ENCODE assay signal across 9 mouse cellular contexts in the genomic region with DNA sequence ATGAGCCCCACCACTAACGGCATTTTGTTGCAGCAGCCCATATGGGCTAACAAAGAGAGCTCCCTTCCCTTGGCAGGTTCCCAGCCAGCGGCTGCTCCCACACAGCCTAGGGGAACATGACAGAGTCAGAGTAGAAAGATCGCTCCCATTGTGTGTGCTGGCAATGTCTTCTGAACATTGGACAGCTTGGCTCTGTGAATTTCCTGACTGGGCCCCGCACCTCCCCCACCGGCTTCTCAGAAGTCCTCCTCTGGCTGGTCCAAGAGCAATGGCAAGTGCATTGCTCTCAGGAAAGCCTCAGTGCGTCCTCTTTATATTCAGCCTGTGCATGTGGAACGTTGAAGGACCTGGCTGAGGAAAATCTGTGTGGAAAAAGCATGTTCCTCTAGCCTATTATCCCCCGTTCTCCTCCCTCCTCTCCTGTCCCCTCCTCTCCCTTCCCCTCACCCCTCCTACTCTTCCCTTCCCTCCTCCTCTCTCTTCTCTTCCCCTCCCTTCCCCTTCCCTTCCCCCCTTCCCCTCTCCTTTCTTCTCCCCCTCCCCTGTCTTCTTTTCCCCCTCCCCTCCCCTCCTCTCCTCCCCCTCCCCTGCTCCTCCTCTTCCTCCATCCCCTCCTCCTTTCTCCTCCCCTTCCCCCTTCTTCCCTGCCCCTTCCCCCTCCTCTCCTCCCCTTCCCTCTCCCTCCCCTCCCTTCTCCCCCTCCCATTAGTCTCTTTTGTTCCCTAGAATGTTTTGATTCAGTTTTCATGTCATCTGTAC. TPM values are rescaled to one million over a fixed set of nuclear protein-coding genes. Genes with fewer than 3 reads are reported as not detected.
A peak's percentile ranks its signal among the peaks of the same experiment; 100 is the strongest.
DNase-seq lines count a peak whose midpoint lies in the region; ATAC-seq and TF ChIP-seq lines count a peak whose summit lies in the region.
"Had no signal": no experiment of that assay in that cellular context is flagged by ENCODE, and none has a peak within 500 bp of the region (broad histone marks: within the 10 kb centered on the region; RNA-seq: fewer than 3 reads in every experiment).

No protein-coding gene starts in this region.

- ATAC-seq in hindbrain, embryonic 14.5 days (ENCODE audit: low FRiP score): peak; percentile 87
- peak; percentile 90 for ATAC-seq in midbrain, embryonic 13.5 days

- H3K4me3 ChIP-seq in E14TG2a.4 (replicated peaks; ENCODE audit: low read length): peak overlapping the region; percentile 32
- no peak overlapping the region for H3K4me3 ChIP-seq in hindbrain, embryonic 14.5 days (replicated peaks; ENCODE audit: low read length)
- no peak overlapping the region for H3K4me3 ChIP-seq in midbrain, embryonic 13.5 days (replicated peaks)

- peak overlapping the region; percentile 31 for H3K9ac ChIP-seq in hindbrain, embryonic 14.5 days
- peak overlapping the region; percentile 41; the same call in 1 of the 2 replicates for H3K9ac ChIP-seq in midbrain, embryonic 13.5 days (replicated peaks)
- H3K9ac ChIP-seq: liver, embryonic 14.5 days had no signal

- H3K36me3 ChIP-seq in E14TG2a.4 (ENCODE audit: insufficient read depth, low read length): peaks cover 8% of the 10 kb centered on the region
- peaks cover 8% of the 10 kb centered on the region; the same call in 1 of the 2 replicates for H3K36me3 ChIP-seq in hindbrain, embryonic 14.5 days (replicated peaks; ENCODE audit: control insufficient read depth, insufficient read depth)
- H3K36me3 ChIP-seq in midbrain, embryonic 13.5 days: peaks cover 9% of the 10 kb centered on the region

- no peak for TF ChIP-seq POLR2A in brain, embryonic 14.5 days (IDR thresholded peaks at IDR 0.05; ENCODE audit: borderline replicate concordance, extremely low read depth, insufficient read depth, insufficient read length, poor library complexity, severe bottlenecking)

- peak overlapping the region; percentile 82 for H3K27ac ChIP-seq in hindbrain, embryonic 14.5 days
- H3K27ac ChIP-seq in midbrain, embryonic 13.5 days: peak overlapping the region; percentile 90
- H3K27ac ChIP-seq: liver, embryonic 14.5 days had no signal

- peaks cover 37% of the 10 kb centered on the region for H3K4me1 ChIP-seq in E14TG2a.4 (replicated peaks; ENCODE audit: low read depth, low read length)
- H3K4me1 ChIP-seq in hindbrain, embryonic 14.5 days (replicated peaks; ENCODE audit: control insufficient read depth, insufficient read depth, low read length): peaks cover 12% of the 10 kb centered on the region
- peaks cover 17% of the 10 kb centered on the region for H3K4me1 ChIP-seq in midbrain, embryonic 13.5 days (replicated peaks)

- TF ChIP-seq CTCF in E14TG2a.4 (conservative IDR thresholded peaks at IDR 0.05; ENCODE audit: low read length): no peak
- TF ChIP-seq CTCF in brain, embryonic 14.5 days (IDR thresholded peaks at IDR 0.05; ENCODE audit: borderline replicate concordance, extremely low read depth, insufficient read depth, insufficient read length): no peak

- no peaks in the 10 kb centered on the region for H3K27me3 ChIP-seq in E14TG2a.4 (ENCODE audit: insufficient read depth, low read length)
- no peaks in the 10 kb centered on the region for H3K27me3 ChIP-seq in hindbrain, embryonic 14.5 days (ENCODE audit: control insufficient read depth, insufficient read depth, low read length)
- H3K27me3 ChIP-seq in midbrain, embryonic 13.5 days: no peaks in the 10 kb centered on the region

- 15% methylated on average over 8 of the region's 8 CpGs for WGBS in hindbrain, embryonic 14.5 days
- WGBS in midbrain, embryonic 13.5 days: 18% methylated on average over 8 of the region's 8 CpGs

- peak; percentile 96 for DNase-seq in brain, embryonic 14.5 days (ENCODE audit: low read depth)
- peak; percentile 10 to 35 for DNase-seq in gastrocnemius, adult 8-10 months (ENCODE audit: low spot score in 2 of 2)
- peak; percentile 78 for DNase-seq in hindbrain, embryonic 14.5 days (ENCODE audit: low spot score)
- peak; percentile 34 to 66 for DNase-seq in layer of hippocampus, postnatal 25 days (ENCODE audit: extremely low spot score in 1 of 2, low spot score in 1 of 2)
- peak; percentile 74 for DNase-seq in testis, postnatal 10 days (ENCODE audit: low spot score)
- no peak for DNase-seq in cerebellum, adult 9-11 months

- peak overlapping the region; percentile 1; the same call in 1 of the 2 replicates for H3K4me2 ChIP-seq in hindbrain, embryonic 14.5 days (replicated peaks)
- peak overlapping the region; percentile 13; the same call in 1 of the 2 replicates for H3K4me2 ChIP-seq in midbrain, embryonic 13.5 days (replicated peaks)

- no peaks in the 10 kb centered on the region for H3K9me3 ChIP-seq in E14TG2a.4 (ENCODE audit: low read length)
- no peaks in the 10 kb centered on the region for H3K9me3 ChIP-seq in hindbrain, embryonic 14.5 days (ENCODE audit: control insufficient read depth, low read length)
- no peaks in the 10 kb centered on the region for H3K9me3 ChIP-seq in midbrain, embryonic 13.5 days

RNA-seq across cellular contexts. Expression of a gene that starts 16.1 kb away (rescaled TPM):
- 150 and 186 TPM in 2 replicates for polyA plus RNA-seq in brain, embryonic 14.5 days (2012; rRNA removed)
- total RNA-seq in gastrocnemius, adult 8-10 months (2022): 100 to 1,000 TPM; 461 to 515 (median 488) TPM
- 441 and 514 TPM in 2 replicates for polyA plus RNA-seq in hindbrain, embryonic 14.5 days (2014; fragmentation: Nextera tagmentation; extraction: Ambion mirVana)
- total RNA-seq in layer of hippocampus, postnatal 25 days (2021): 100 to 1,000 TPM; 268 to 278 TPM
- 364 and 385 TPM in 2 replicates for polyA plus RNA-seq in midbrain, embryonic 13.5 days (2015; fragmentation: Nextera tagmentation; extraction: Ambion mirVana)

RNA-seq across cellular contexts. Expression of a gene that starts 16.3 kb away (rescaled TPM):
- polyA plus RNA-seq in brain, embryonic 14.5 days (2012; rRNA removed): 40.9 and 50.4 TPM in 2 replicates
- total RNA-seq in gastrocnemius, adult 8-10 months (2022): 1 to 10 TPM; 5.4 to 6.6 (median 5.7) TPM
- polyA plus RNA-seq in hindbrain, embryonic 14.5 days (2014; fragmentation: Nextera tagmentation; extraction: Ambion mirVana): 29.5 and 30.9 TPM in 2 replicates
- 10 to 100 TPM; 23.8 to 25.6 TPM for total RNA-seq in layer of hippocampus, postnatal 25 days (2021)
- 39.6 and 43.1 TPM in 2 replicates for polyA plus RNA-seq in midbrain, embryonic 13.5 days (2015; fragmentation: Nextera tagmentation; extraction: Ambion mirVana)

RNA-seq across cellular contexts. Expression of a gene that starts 28.5 kb away (rescaled TPM):
- 32.2 and 36.8 TPM in 2 replicates for polyA plus RNA-seq in brain, embryonic 14.5 days (2012; rRNA removed)
- 10 to 100 TPM in 1 of 4 experiments, 1 to 10 TPM in 3; 5.6 to 10.3 (median 7.2) TPM for total RNA-seq in gastrocnemius, adult 8-10 months (2022)
- 47.3 and 47.5 TPM in 2 replicates for polyA plus RNA-seq in hindbrain, embryonic 14.5 days (2014; fragmentation: Nextera tagmentation; extraction: Ambion mirVana)
- total RNA-seq in layer of hippocampus, postnatal 25 days (2021): 10 to 100 TPM; 13.0 to 15.8 TPM
- 23.8 and 24.6 TPM in 2 replicates for polyA plus RNA-seq in midbrain, embryonic 13.5 days (2015; fragmentation: Nextera tagmentation; extraction: Ambion mirVana)
